Mouse (Mus musculus): ENCODE results near the gene Gpc2. TPM values are rescaled to one million over a fixed set of nuclear protein-coding genes. Genes with fewer than 3 reads are reported as not detected.

Gene Gpc2
- polyA plus RNA-seq, 1 experiment: 5.6 TPM

- TF ChIP-seq CTCF (IDR thresholded peaks at IDR 0.05; ENCODE audit: extremely low read depth, insufficient read depth, low read length): no peak
- no peak for TF ChIP-seq POLR2A (IDR thresholded peaks at IDR 0.05; ENCODE audit: extremely low read depth, insufficient read depth, low read length)
- no peaks in the 10 kb centered on the region for H3K4me1 ChIP-seq (ENCODE audit: control insufficient read depth, insufficient read depth, low read length)
- H3K4me3 ChIP-seq (ENCODE audit: insufficient read depth, low read length): no peak overlapping the region
- H3K27ac ChIP-seq (ENCODE audit: insufficient read depth, low read length): no peak overlapping the region
These were observed 52.4 kb downstream of the Gpc2 start for GRCm38 (mm10) chr5:138227367-138227766.

DNA sequence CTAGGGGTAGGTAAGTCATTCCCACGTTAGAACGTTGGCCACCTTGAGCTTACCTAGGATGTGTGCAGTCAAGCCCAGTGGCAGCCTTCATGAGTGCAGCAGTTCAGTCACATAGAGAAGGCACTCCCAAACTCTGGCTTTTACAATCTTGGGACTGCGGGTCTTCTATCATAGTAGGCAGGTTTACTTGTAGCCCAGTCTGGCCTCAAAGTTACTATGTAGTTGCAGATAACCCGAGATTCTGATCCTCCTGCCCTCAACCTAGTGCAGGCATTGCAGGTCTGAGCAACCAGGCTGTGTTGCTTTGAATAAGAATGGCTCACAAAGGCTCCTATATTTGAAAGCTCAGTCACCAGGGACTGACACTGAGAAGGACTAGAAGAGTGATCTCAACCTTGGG is 53.3 kb downstream of the Gpc2 start:
- TF ChIP-seq CTCF (IDR thresholded peaks at IDR 0.05; ENCODE audit: extremely low read depth, insufficient read depth, low read length) (no peak), POLR2A (IDR thresholded peaks at IDR 0.05; ENCODE audit: extremely low read depth, insufficient read depth, low read length) (no peak)
- Histone ChIP-seq H3K27ac (ENCODE audit: insufficient read depth, low read length) (no peak overlapping the region), H3K4me3 (ENCODE audit: insufficient read depth, low read length) (no peak overlapping the region), H3K4me1 (ENCODE audit: control insufficient read depth, insufficient read depth, low read length) (no peaks in the 10 kb centered on the region)

DNA sequence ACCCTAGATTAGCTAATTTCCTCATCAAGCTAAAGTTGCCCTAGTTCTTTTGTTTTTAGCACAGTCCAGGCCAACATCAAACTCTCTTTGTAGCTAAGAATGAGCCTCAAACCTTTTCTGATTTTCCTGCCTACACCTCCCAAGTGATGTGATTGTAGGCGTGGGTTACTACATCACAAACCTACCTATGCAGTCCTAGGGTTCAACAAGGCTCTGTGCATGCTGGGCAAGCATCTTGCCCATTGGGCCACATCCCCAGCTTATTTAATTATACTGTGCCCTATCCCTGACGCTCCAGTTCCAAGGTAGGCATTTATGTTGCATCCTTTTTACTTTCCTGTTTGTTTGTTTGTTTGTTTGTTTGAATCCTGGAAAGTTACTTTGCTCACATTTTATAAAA is 54.1 kb downstream of the Gpc2 start, which contains the start of gene Nxpe5:
Nxpe5 (plus strand) TSS at position 199 of the 400 bp plus-strand sequence.
- no peak for TF ChIP-seq POLR2A (IDR thresholded peaks at IDR 0.05; ENCODE audit: extremely low read depth, insufficient read depth, low read length)
- no peak for TF ChIP-seq CTCF (IDR thresholded peaks at IDR 0.05; ENCODE audit: extremely low read depth, insufficient read depth, low read length)
- H3K4me1 ChIP-seq (ENCODE audit: control insufficient read depth, insufficient read depth, low read length): no peaks in the 10 kb centered on the region
- H3K4me3 ChIP-seq (ENCODE audit: insufficient read depth, low read length): no peak within 1 kb of the TSS
- no peak within 1 kb of the TSS for H3K27ac ChIP-seq (ENCODE audit: insufficient read depth, low read length)

Other genes starting within 250 kb of the Gpc2 start
- not detected in 2 replicates for gene Smok3c, start 226.8 kb downstream of the Gpc2 start, polyA plus RNA-seq (2012; rRNA removed)
- gene Zkscan1, start 194.9 kb downstream of the Gpc2 start, polyA plus RNA-seq (2012; rRNA removed): 14.3 and 14.9 TPM in 2 replicates
- 16.5 and 18.2 TPM in 2 replicates for gene Zscan21, start 163.1 kb downstream of the Gpc2 start, polyA plus RNA-seq (2012; rRNA removed)
- 3.9 and 5.4 TPM in 2 replicates for gene Zfp113, start 124.3 kb downstream of the Gpc2 start, polyA plus RNA-seq (2012; rRNA removed)
- 131 and 139 TPM in 2 replicates for gene Cops6, start 118.9 kb downstream of the Gpc2 start, polyA plus RNA-seq (2012; rRNA removed)
- 21.6 and 25.3 TPM in 2 replicates for gene Ap4m1, start 108.0 kb downstream of the Gpc2 start, polyA plus RNA-seq (2012; rRNA removed)
- gene Mcm7, start 107.6 kb downstream of the Gpc2 start, polyA plus RNA-seq (2012; rRNA removed): 17.1 and 19.7 TPM in 2 replicates
- 54.3 and 55.3 TPM in 2 replicates for gene Taf6, start 92.6 kb downstream of the Gpc2 start, polyA plus RNA-seq (2012; rRNA removed)
- 13.3 and 15.8 TPM in 2 replicates for gene Cnpy4, start 92.5 kb downstream of the Gpc2 start, polyA plus RNA-seq (2012; rRNA removed)
- 5.7 and 7.3 TPM in 2 replicates for gene Mblac1, start 85.7 kb downstream of the Gpc2 start, polyA plus RNA-seq (2012; rRNA removed)
- not detected in 2 replicates for gene Nxpe5, start 54.1 kb downstream of the Gpc2 start, polyA plus RNA-seq (2012; rRNA removed)
- 162 and 163 TPM in 2 replicates for gene Lamtor4, start 24.5 kb downstream of the Gpc2 start, polyA plus RNA-seq (2012; rRNA removed)
- 83.9 and 86.5 TPM in 2 replicates for gene BC037034, start 16.0 kb downstream of the Gpc2 start, polyA plus RNA-seq (2012; rRNA removed)
- gene Gal3st4, start 7.2 kb downstream of the Gpc2 start, polyA plus RNA-seq (2012; rRNA removed): 4.2 and 4.4 TPM in 2 replicates
- 0.02 and 0.08 TPM in 2 replicates for gene Gm43720, start within 50 bp of the Gpc2 start, polyA plus RNA-seq (2012; rRNA removed)
- gene Stag3, start 235 bp upstream of the Gpc2 start, polyA plus RNA-seq (2012; rRNA removed): 2.8 and 3.0 TPM in 2 replicates
- 0.19 and 0.30 TPM in 2 replicates for gene Pvrig, start 62.0 kb upstream of the Gpc2 start, polyA plus RNA-seq (2012; rRNA removed)
- gene Zfp157, start 161.5 kb upstream of the Gpc2 start, polyA plus RNA-seq (2012; rRNA removed): 16.0 and 17.2 TPM in 2 replicates

Measured in cortical plate, adult 2 months (tissue).